Mouse (Mus musculus): ENCODE measurements at regions not wholly inside any gene's neighbourhood (a gene's known extent, or its start where the extent isn't known, plus 50 kb on each side); places are given as distances from the start of the nearest gene placed in this dataset.

DNA sequence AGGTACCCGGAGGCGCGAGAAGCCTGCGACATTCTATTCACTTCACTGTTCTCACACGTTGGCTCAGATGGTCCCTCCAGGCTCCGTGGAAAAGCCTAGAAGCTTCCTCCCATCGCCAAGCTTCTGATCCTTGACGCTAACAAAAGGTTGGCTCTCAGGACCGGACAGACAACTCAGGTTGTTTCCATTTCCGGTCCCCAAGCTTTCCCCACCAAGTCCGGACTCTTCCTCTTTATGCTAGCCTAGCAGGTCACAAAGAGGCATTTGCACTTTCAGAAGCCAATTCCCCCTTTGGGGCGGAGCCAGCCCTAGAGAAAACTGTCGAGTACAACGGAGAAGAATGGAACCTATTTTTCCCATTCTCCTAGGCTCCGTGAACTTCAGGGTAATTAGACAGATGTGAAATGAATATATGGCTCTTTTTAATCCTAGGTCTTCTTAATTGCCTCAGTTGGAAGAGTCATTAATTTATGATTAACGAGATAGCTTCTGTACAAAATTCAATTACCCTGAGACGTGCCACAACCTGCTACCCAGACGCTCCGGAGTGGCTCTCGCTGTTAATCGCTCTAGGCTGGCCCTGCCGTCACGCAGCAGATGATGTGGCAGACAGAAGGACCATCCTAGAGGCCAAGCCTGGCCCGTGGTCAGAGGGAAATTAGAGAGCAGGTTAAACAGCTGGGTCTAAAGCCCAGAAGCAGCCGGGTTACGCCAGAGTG, 207.6 kb downstream of the Xxylt1 start:
- peak; percentile 57 for DNase-seq

DNA sequence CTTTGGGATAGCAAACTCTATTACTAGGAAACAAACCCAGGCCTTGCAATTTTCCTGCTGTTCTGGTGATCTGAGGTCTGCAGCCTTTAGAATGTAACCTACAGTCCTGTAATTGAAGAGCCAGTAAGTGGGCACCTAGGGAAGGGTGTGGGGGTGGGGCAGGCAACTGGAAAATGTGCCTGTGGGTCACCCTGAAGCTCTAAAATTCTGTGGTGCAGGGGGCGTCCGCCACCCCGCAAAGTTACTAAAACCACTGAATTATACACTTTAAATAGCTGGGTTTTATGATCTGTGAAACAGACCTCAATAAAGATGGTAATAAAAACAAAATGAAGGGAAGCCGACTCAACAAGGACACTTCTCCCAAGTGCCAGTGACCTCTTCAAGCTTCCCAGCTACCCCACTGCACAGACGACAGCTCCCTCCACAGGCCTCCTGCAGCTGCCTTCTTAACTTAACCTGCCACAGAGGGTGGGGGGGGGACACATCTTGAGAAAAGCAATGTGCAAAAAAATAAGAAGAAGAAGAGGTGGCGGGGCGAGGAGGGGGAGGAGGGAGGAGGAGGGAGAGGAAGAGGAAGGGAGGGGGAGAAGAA, 205.9 kb downstream of the Xxylt1 start:
- DNase-seq, result peak; percentile 54

GRCm38 (mm10) chr16:30878821-30879220, 202.4 kb downstream of the Xxylt1 start:
- DNase-seq, result no peak

- DNase-seq, result no peak
Observed at GRCm38 (mm10) chr16:30879878-30880277, 201.4 kb downstream of the Xxylt1 start.

DNA sequence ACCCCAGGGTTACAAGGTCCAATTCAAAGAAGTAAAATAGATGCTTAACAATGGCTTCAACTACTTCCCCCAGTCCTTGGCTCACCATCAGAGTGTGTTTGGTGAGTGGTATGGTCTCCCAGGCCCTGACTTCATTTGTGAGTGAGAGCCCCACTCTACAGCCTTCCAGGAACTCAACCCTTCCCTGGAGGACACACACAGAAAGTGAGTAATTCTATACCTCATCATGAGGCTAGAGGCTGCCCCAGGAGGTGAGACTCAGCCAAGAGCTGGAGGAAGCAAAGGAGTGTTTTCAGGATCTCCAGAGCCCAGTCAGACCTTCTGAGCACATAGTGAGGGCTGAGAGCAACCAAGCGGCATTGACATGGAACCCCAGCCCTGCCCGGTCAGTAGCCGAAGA, 200.6 kb downstream of the Xxylt1 start:
- no peak for DNase-seq

GRCm38 (mm10) chr16:30881186-30881585, 200.0 kb downstream of the Xxylt1 start:
- DNase-seq, result no peak

GRCm38 (mm10) chr16:30883490-30884188, 197.6 kb downstream of the Xxylt1 start:
- no peak for DNase-seq

- no peak for DNase-seq
Observed at GRCm38 (mm10) chr16:30884189-30884551, 197.1 kb downstream of the Xxylt1 start.

DNA sequence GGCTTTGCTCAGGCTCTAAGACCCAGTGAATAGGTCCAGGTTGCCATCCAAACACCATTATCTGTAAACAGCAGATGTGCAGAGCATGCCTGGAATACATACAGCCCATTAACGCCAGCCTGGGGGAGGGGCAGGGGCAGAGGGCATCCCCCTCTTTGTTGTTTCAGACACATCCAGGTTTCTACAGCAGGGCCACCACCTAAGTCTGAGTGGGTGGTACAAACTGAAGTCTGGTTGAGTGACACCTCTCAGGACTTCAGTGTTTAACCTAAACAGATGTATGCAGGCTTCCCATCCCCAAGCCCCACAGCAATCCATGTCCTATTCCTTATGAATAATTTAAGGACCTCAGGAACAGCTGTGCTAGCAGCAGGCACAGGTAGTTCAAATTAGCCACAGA, 194.2 kb downstream of the Xxylt1 start:
- DNase-seq, result no peak

DNA sequence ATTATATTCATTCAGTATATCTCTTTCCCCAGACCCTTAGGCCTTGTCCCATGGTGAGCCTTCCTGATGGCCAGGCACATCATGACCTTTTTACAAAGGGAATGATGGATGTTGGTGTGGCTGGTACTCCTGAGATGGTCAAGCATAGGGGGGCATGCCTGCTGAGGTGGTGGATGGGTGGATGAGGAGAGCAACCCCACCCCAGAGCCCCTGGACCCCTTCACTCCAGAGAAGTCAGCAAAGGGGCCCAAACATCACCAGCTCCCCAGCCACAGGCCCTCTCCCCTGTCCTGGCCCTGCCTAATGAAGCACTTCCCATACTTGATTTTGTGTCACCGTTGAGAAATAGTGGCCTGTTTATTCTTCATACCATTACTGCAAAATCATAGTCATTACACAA, 193.7 kb downstream of the Xxylt1 start:
- DNase-seq, result no peak

DNA sequence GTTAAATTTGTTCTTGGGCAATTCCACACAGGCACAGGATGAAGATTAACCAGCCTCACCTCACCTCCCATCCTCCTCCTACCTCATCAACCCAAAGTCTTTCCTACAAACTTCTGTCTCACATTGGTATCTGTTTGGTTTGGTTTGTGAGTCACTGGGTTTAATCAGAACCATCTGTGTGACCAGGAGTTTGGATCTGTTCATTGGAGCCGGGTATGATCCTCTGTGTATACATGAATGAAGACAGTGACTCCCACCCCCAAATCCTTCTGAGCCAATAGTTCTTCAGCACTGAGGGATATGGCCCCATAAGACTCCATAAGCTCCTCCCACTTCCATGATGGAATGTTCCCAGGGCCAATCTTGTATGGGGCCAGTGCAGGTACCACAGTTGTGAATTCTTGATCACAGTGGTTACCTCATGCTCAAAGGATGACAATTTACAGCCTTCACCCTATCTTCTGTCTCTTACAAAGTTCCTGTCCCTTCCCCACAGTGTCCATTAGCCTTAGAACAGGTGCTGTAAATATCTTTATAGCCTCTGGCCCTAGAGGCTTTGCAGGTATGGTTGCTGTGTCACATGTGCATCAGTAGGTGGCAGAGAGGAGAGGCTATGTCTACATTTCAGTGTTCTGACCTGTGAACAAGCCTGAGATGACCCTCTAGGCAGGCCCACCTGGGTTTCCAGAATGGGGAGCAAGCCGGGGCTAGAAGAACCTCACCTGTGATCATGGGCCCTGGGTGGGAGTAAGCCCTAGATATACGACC, 192.5 kb downstream of the Xxylt1 start:
- DNase-seq, result no peak

- DNase-seq, result no peak
Observed at GRCm38 (mm10) chr16:30892606-30893005, 188.6 kb downstream of the Xxylt1 start.

GRCm38 (mm10) chr16:30894086-30894485, 187.1 kb downstream of the Xxylt1 start:
- DNase-seq, result no peak

- DNase-seq, result no peak
Observed at GRCm38 (mm10) chr16:30895021-30895420, 186.2 kb downstream of the Xxylt1 start.

- no peak for DNase-seq
Observed at GRCm38 (mm10) chr16:30897371-30897770, 183.9 kb downstream of the Xxylt1 start.

DNA sequence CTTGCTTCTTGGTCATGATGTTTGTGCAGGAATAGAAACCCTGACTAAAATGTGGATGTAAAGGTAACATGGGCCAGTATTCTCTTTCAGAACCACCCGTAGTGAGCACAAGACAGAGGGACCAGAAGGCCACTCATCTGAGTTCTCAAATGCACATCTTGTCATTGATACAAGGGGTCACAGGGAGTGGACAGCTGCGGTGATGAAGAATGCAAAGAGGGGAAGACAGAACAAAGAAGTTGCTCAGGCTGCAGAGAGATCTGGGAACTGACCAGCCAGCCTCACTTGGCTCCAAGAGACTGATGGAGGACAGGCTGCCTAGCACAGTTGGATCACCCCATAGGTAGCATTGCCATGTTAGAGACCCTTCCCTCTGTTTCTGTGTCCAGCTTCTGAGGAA, 181.1 kb downstream of the Xxylt1 start:
- no peak for DNase-seq

GRCm38 (mm10) chr16:30901309-30901708, 179.9 kb downstream of the Xxylt1 start:
- DNase-seq, result no peak
